Mouse (Mus musculus): ENCODE measurements at regions not wholly inside any gene's neighbourhood (a gene's known extent, or its start where the extent isn't known, plus 50 kb on each side); places are given as distances from the start of the nearest gene placed in this dataset.

DNA sequence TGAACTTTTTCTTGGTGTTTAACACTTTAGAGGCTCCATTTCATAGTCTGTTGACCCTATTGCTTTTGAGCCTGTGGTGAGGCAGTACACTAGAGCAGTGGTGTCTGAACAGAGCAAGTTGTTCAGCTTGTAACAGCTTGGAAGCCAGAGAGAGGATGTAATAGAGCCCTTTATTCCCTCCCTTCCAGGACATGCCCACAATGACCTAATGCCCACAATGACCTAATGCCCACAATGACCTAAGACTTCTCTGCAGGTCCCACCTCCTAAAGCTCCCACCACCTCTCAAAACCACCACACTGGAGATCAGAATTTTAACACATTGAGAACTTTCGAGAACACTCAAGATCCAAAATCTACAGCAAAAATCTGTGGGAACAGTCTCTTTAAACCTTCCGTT lies 115.6 kb downstream of the S1pr1 start:
- no peak for DNase-seq (ENCODE audit: extremely low read depth, insufficient read length, low spot score)

GRCm38 (mm10) chr3:115596523-115596922 lies 118.3 kb downstream of the S1pr1 start:
- DNase-seq (ENCODE audit: extremely low read depth, insufficient read length, low spot score): peak; percentile 14

- no peak for DNase-seq (ENCODE audit: extremely low read depth, insufficient read length, low spot score)
Observed at GRCm38 (mm10) chr3:115590716-115591115, 124.2 kb downstream of the S1pr1 start.

DNA sequence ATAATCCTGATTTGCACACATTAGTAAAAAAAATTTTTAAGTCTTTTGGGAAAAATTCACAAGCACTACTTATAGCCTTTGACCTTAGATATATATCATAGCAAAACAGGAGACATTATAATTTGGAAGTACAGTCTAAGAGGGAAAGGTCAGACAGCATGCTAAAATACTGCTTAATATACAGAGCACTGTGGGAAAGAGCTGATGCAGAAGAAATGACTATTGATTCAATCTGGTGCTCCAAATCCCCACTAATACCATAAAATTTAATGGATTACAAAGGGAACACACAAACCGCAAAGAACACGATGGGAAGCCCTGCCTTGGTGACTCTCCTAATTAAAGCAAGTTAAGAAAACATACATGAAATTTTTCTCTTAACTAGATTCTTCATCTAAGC lies 126.3 kb downstream of the S1pr1 start:
- no peak for DNase-seq (ENCODE audit: extremely low read depth, insufficient read length, low spot score)

- no peak for DNase-seq (ENCODE audit: extremely low read depth, insufficient read length, low spot score)
Observed at GRCm38 (mm10) chr3:115580131-115580932, 134.5 kb downstream of the S1pr1 start.

DNA sequence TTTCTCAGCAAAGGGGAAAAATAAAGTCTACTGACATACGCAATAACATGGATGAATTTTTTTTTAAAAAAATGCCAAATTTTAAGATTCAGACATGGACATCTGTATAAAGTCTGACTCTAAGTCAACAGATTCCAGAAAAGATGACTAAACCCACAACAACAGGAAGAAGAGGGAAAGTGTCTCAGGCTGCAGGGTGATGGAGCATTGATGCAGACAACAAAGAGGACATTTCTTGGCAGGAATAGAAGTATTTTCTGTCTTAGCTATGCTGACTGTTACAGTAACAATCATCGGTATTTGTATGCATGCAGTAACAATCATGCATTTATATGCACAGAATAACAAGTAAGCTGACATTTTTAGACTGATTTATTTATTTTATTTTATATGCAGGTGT lies 139.5 kb downstream of the S1pr1 start:
- no peak for DNase-seq (ENCODE audit: extremely low read depth, insufficient read length, low spot score)

- no peak for DNase-seq (ENCODE audit: extremely low read depth, insufficient read length, low spot score)
Observed at GRCm38 (mm10) chr3:115562735-115563134, 152.1 kb downstream of the S1pr1 start.

- no peak for DNase-seq (ENCODE audit: extremely low read depth, insufficient read length, low spot score)
Observed at GRCm38 (mm10) chr3:115554809-115555708, 159.8 kb downstream of the S1pr1 start.

- peak; percentile 3 for DNase-seq (ENCODE audit: extremely low read depth, insufficient read length, low spot score)
Observed at GRCm38 (mm10) chr3:115553848-115554515, 160.9 kb downstream of the S1pr1 start.

DNA sequence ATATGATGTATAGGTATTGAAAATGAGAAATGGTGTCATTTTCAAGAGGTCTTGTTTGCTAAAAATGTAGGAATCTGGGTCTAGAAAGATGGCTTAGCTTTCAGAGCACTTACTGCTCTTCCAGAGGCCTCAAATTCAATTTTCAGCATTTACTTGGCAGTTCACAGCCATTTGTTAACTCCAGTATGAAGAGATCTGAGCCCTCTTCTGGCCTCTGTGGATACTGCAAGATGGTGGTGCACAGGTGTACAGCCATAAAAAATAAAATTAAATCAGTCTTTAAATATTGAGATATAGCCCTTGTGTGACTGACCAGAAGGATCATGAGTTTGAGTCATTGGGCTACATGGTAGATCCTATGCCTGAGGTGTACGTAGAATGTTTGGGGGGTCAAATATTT lies 173.1 kb downstream of the S1pr1 start:
- DNase-seq (ENCODE audit: extremely low read depth, insufficient read length, low spot score): no peak

GRCm38 (mm10) chr3:115538355-115538754 lies 176.5 kb downstream of the S1pr1 start:
- DNase-seq (ENCODE audit: extremely low read depth, insufficient read length, low spot score): no peak

- no peak for DNase-seq (ENCODE audit: extremely low read depth, insufficient read length, low spot score)
Observed at GRCm38 (mm10) chr3:115532141-115532735, 182.6 kb downstream of the S1pr1 start.

- DNase-seq (ENCODE audit: extremely low read depth, insufficient read length, low spot score): no peak
Observed at GRCm38 (mm10) chr3:115530441-115530840, 184.4 kb downstream of the S1pr1 start.

DNA sequence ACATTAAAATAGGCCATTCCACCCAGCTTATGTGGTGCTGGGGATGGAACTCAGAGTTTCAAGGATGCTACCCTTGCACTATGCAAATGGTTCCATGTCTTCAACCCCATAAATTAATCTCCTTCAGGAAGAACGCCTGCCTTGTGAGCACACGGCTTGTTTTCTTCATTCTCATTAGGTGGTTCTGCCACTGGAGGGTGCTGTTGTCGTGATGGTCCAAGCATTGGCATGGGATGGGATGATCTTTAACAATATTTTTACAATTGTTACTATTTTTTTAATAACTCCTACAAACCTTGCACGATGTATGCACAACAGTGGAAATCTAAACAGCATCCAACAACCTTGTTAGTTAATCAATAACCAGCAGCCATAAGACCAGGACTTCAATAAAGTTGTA lies 185.0 kb downstream of the S1pr1 start:
- DNase-seq (ENCODE audit: extremely low read depth, insufficient read length, low spot score): no peak

GRCm38 (mm10) chr3:115523515-115523914 lies 191.4 kb downstream of the S1pr1 start:
- no peak for DNase-seq (ENCODE audit: extremely low read depth, insufficient read length, low spot score)

DNA sequence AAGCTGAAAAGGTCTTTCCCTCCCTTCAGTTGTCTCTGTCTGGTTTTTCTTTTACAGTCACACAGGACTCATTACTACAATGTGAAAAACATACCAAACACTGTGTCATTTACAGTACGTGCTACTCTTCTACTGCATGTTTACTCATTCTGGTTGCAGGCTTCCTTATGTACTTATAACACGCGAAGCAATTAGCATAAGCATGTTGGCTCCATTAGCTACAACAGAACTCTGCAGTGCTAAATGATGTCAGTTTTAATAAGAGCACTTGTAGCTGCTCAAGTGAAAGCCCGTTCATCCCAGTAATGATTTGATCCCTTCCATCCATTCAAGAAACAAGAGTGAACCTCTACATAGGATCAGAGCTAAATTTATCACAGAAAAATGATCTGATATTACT lies 199.2 kb downstream of the S1pr1 start:
- DNase-seq (ENCODE audit: extremely low read depth, insufficient read length, low spot score): no peak

GRCm38 (mm10) chr3:115509658-115510057 lies 205.2 kb downstream of the S1pr1 start:
- DNase-seq (ENCODE audit: extremely low read depth, insufficient read length, low spot score): no peak

DNA sequence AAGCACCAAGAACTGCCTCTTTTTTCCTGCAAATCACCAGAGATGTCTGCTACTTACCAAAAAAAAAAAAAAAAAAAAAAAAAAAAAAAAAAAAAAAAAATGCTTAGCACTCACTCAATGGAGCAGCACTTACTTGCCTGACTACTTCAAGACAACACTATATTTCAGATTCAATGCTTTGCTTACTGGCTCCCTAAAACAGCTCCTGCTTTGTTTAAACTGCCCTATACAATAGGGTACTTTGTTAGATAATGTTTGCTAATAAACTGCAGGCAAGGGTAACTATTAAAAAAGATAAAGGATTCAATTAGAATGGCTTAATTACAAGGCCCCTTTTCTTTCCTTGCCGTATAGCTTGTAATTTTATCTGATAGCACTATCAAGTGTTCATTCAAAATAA lies 217.5 kb downstream of the S1pr1 start:
- DNase-seq (ENCODE audit: extremely low read depth, insufficient read length, low spot score): no peak

- no peak for DNase-seq (ENCODE audit: extremely low read depth, insufficient read length, low spot score)
Observed at GRCm38 (mm10) chr3:115496110-115496509, 218.8 kb downstream of the S1pr1 start.

GRCm38 (mm10) chr3:115495692-115496091 lies 219.2 kb downstream of the S1pr1 start:
- no peak for DNase-seq (ENCODE audit: extremely low read depth, insufficient read length, low spot score)

GRCm38 (mm10) chr3:115468980-115469379 lies 245.9 kb downstream of the S1pr1 start:
- DNase-seq (ENCODE audit: extremely low read depth, insufficient read length, low spot score): no peak
